Mouse (Mus musculus) neutrophil, adult 65 days (primary cell): ENCODE results near the gene Arhgap9. TPM values are rescaled to one million over a fixed set of nuclear protein-coding genes. Genes with fewer than 3 reads are reported as not detected.

Source experiments
- total RNA-seq: library from RNA; stranded (reverse); gene quantifications from 2 replicates; pipeline ENCODE4 v1.2.4, GENCODE M21; 2023

The Arhgap9 gene
- 251 and 319 TPM in 2 replicates for total RNA-seq

GRCm38 (mm10) chr10:127321621-127322020 is at the start of gene Arhgap9:
TSS of gene Arhgap9 (plus strand) at chr10:127321964.

GRCm38 (mm10) chr10:127288800-127289572 is 32.8 kb upstream of the Arhgap9 start, which contains the start of gene Mbd6:
TSS of gene Mbd6 (minus strand) at chr10:127289018.

GRCm38 (mm10) chr10:127311476-127312355 is 10.0 kb upstream of the Arhgap9 start, which contains the start of gene Mars:
TSS of gene Mars (minus strand) at chr10:127311786.

GRCm38 (mm10) chr10:127341891-127342639 is 20.3 kb downstream of the Arhgap9 start, which contains the start of gene Gli1:
TSS of gene Gli1 (minus strand) at chr10:127341974.

GRCm38 (mm10) chr10:127353909-127354895 is 32.4 kb downstream of the Arhgap9 start, which contains the start of gene Inhbe:
TSS of gene Inhbe (minus strand) at chr10:127354411.

GRCm38 (mm10) chr10:127369834-127370820 is 48.4 kb downstream of the Arhgap9 start, which contains the start of gene Inhbc:
TSS of gene Inhbc (minus strand) at chr10:127370431.

Other genes with a start within 250 kb of the Arhgap9 start
- 48.7 and 56.4 TPM in 2 replicates for gene Agap2, start 246.7 kb upstream of the Arhgap9 start, total RNA-seq
- gene Os9, start 200.8 kb upstream of the Arhgap9 start, total RNA-seq = 96.0 and 111 TPM in 2 replicates
- gene B4galnt1, start 156.7 kb upstream of the Arhgap9 start, total RNA-seq = 90.5 and 91.7 TPM in 2 replicates
- gene Slc26a10, start 141.3 kb upstream of the Arhgap9 start, total RNA-seq = not detected in 2 replicates
- not detected in 2 replicates for gene Arhgef25, start 131.9 kb upstream of the Arhgap9 start, total RNA-seq
- gene Dtx3, start 126.2 kb upstream of the Arhgap9 start, total RNA-seq = 13.5 and 23.8 TPM in 2 replicates
- gene Pip4k2c, start 110.4 kb upstream of the Arhgap9 start, total RNA-seq = 34.4 and 42.1 TPM in 2 replicates
- gene Kif5a, start 58.6 kb upstream of the Arhgap9 start, total RNA-seq = 0.07 and 0.47 TPM in 2 replicates
- 108 and 131 TPM in 2 replicates for gene Dctn2, start 55.6 kb upstream of the Arhgap9 start, total RNA-seq
- 168 and 220 TPM in 2 replicates for gene Mbd6, start 32.9 kb upstream of the Arhgap9 start, total RNA-seq
- gene Mars, start 10.2 kb upstream of the Arhgap9 start, total RNA-seq = 36.6 and 41.9 TPM in 2 replicates
- gene Gli1, start 20.0 kb downstream of the Arhgap9 start, total RNA-seq = not detected in 2 replicates
- not detected in 2 replicates for gene Inhbe, start 32.4 kb downstream of the Arhgap9 start, total RNA-seq
- gene Inhbc, start 48.5 kb downstream of the Arhgap9 start, total RNA-seq = not detected in 2 replicates
- 101 and 111 TPM in 2 replicates for gene R3hdm2, start 58.4 kb downstream of the Arhgap9 start, total RNA-seq
- 1.8 and 2.8 TPM in 2 replicates for gene Stac3, start 179.7 kb downstream of the Arhgap9 start, total RNA-seq
- not detected in 2 replicates for gene Ndufa4l2, start 193.0 kb downstream of the Arhgap9 start, total RNA-seq
- 15.5 and 16.0 TPM in 2 replicates for gene Shmt2, start 200.5 kb downstream of the Arhgap9 start, total RNA-seq
- not detected in 2 replicates for gene Nxph4, start 212.6 kb downstream of the Arhgap9 start, total RNA-seq